ENCODE assay signal across 10 mouse cellular contexts in genomic region chr11:11972401-11973110, GRCm38 (mm10).
A peak's percentile ranks its signal among the peaks of the same experiment; 100 is the strongest.
DNase-seq lines count a peak whose midpoint lies in the region; ATAC-seq lines count a peak whose summit lies in the region.
"Had no signal": no experiment of that assay in that cellular context is flagged by ENCODE, and none has a peak within 500 bp of the region (broad histone marks: within the 10 kb centered on the region; RNA-seq: fewer than 3 reads in every experiment).

No protein-coding gene starts in this region.

- 84% methylated on average over 6 of the region's 6 CpGs for WGBS in lung, embryonic 15.5 days
- 87% methylated on average over 6 of the region's 6 CpGs for WGBS in embryonic facial prominence, embryonic 12.5 days
- WGBS in midbrain, embryonic 15.5 days: 84% methylated on average over 6 of the region's 6 CpGs

- peaks cover 16% of the 10 kb centered on the region for H3K4me1 ChIP-seq in lung, embryonic 15.5 days
- H3K4me1 ChIP-seq in embryonic facial prominence, embryonic 12.5 days: 0 out of 2 replicates have a peak, but pooled peaks cover 4% of the 10 kb centered on the region
- H3K4me1 ChIP-seq in midbrain, embryonic 15.5 days: peaks cover 4% of the 10 kb centered on the region; the same call in 1 of the 2 replicates

- no peak overlapping the region for H3K4me2 ChIP-seq in lung, embryonic 15.5 days
- H3K4me2 ChIP-seq in embryonic facial prominence, embryonic 12.5 days (replicated peaks): no peak overlapping the region
- H3K4me2 ChIP-seq in midbrain, embryonic 15.5 days: no peak overlapping the region
- H3K4me2 ChIP-seq: kidney, embryonic 15.5 days had no signal

- 0 out of 2 replicates have a peak, but pooled peaks have one; percentile 16 for ATAC-seq in lung, embryonic 15.5 days (ENCODE audit: borderline replicate concordance, extremely low read depth, low FRiP score, low TSS enrichment)
- no peak for ATAC-seq in embryonic facial prominence, embryonic 12.5 days (ENCODE audit: insufficient number of reproducible peaks, insufficient read depth, low FRiP score, low TSS enrichment)
- peak; percentile 37; the same call in 1 of the 2 replicates for ATAC-seq in midbrain, embryonic 15.5 days (replicated peaks)

- intact Hi-C loops in heart, postnatal 14 days (cut with DNase I): loop anchor here (1.0 to 2.0 kb wide), 2 partner anchors 128 to 152 kb away; no protein-coding TSS in a partner anchor

- no peak overlapping the region; the same call in 1 of the 2 replicates for H3K27ac ChIP-seq in lung, embryonic 15.5 days
- 0 out of 2 replicates have a peak overlapping the region, but pooled peaks have one; percentile 17 for H3K27ac ChIP-seq in embryonic facial prominence, embryonic 12.5 days
- no peak overlapping the region for H3K27ac ChIP-seq in midbrain, embryonic 15.5 days
- H3K27ac ChIP-seq: kidney, embryonic 15.5 days had no signal

- 0 out of 2 replicates have a peak, but pooled peaks cover 3% of the 10 kb centered on the region for H3K9me3 ChIP-seq in lung, embryonic 15.5 days
- H3K9me3 ChIP-seq in embryonic facial prominence, embryonic 12.5 days: no peaks in the 10 kb centered on the region
- no peaks in the 10 kb centered on the region for H3K9me3 ChIP-seq in midbrain, embryonic 15.5 days
- H3K9me3 ChIP-seq: kidney, embryonic 15.5 days had no signal

- DNase-seq in heart, adult 11 months: peak; percentile 71
- DNase-seq in heart, postnatal 14 days: no peak
- no peak for DNase-seq in lung, postnatal 10 days
- DNase-seq in kidney, postnatal 25 days: no peak
- DNase-seq in adrenal gland, adult 18-20 months (ENCODE audit: low spot score in 2 of 2): no peak

- no peak overlapping the region for H3K9ac ChIP-seq in lung, embryonic 15.5 days
- H3K9ac ChIP-seq in embryonic facial prominence, embryonic 12.5 days: no peak overlapping the region
- H3K9ac ChIP-seq in midbrain, embryonic 15.5 days: no peak overlapping the region
- H3K9ac ChIP-seq: kidney, embryonic 15.5 days had no signal

- H3K27me3 ChIP-seq in lung, embryonic 15.5 days: no peaks in the 10 kb centered on the region; the same call in 1 of the 2 replicates
- no peaks in the 10 kb centered on the region for H3K27me3 ChIP-seq in embryonic facial prominence, embryonic 12.5 days
- no peaks in the 10 kb centered on the region for H3K27me3 ChIP-seq in midbrain, embryonic 15.5 days (replicated peaks)
- H3K27me3 ChIP-seq: kidney, embryonic 15.5 days had no signal

- H3K4me3 ChIP-seq in lung, embryonic 15.5 days: no peak overlapping the region
- H3K4me3 ChIP-seq in embryonic facial prominence, embryonic 12.5 days: no peak overlapping the region
- no peak overlapping the region for H3K4me3 ChIP-seq in midbrain, embryonic 15.5 days
- H3K4me3 ChIP-seq: kidney, embryonic 15.5 days; myocyte had no signal

- H3K36me3 ChIP-seq in lung, embryonic 15.5 days: peaks cover 45% of the 10 kb centered on the region
- H3K36me3 ChIP-seq in embryonic facial prominence, embryonic 12.5 days: peaks cover 29% of the 10 kb centered on the region
- no peaks in the 10 kb centered on the region for H3K36me3 ChIP-seq in midbrain, embryonic 15.5 days (replicated peaks)
